Mouse (Mus musculus): ENCODE results near the gene Fam210b. TPM values are rescaled to one million over a fixed set of nuclear protein-coding genes. Genes with fewer than 3 reads are reported as not detected.

Gene Fam210b
- polyA plus RNA-seq, 1 experiment from 2014 or later, result 23.0 TPM

DNA sequence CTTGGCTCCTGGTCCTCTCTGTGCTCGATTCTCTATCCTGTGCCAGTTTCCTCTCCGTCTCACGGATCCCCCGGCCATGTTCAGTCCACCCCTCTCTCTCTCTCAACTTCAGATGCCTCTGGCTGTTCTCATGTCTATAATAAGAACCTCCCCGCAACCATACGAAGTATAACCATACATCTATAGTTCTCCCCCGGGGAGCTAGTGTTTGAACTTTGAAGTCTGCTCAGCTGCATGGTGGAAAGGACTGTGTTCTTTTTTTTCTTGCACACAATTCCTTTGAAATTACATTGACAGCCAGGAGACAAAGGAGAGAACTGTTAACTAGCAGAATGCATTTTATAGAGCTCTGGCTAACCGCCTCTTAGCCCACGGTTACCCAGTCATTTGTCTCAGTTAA lies 9.4 kb downstream of the Fam210b start:
- no peak for ATAC-seq (ENCODE audit: insufficient read depth, low FRiP score, low read depth)
- Histone ChIP-seq H3K4me2 (no peak overlapping the region), H3K9me3 (no peaks in the 10 kb centered on the region), H3K4me3 (replicated peaks) (no peak overlapping the region), H3K27me3 (replicated peaks) (no peaks in the 10 kb centered on the region), H3K36me3 (peaks cover 44% of the 10 kb centered on the region), H3K9ac (no peak overlapping the region), H3K4me1 (no peaks in the 10 kb centered on the region), H3K27ac (no peak overlapping the region)
- 75% methylated on average over 9 of the region's 9 CpGs for WGBS

DNA sequence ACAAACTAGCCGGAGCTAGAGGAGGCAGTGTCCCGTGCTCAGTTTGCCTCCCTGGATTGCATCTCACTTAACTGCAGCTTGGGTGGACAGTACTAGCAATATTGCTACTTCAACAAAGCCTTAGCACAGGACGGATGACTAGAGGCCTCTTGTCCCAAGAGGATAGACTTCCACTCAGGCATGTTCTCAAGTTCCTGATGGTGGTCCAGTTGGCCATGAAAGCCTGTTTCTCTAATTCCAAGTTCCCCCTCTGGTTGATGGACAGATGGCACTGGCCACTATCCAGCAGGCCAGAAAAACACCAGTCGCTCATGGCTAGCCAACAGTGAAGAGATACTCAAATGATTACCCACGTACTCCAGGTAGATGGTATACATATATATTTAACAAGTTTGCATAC lies 10.5 kb downstream of the Fam210b start:
- H3K9ac ChIP-seq, result no peak overlapping the region
- no peak overlapping the region for H3K27ac ChIP-seq
- no peak overlapping the region for H3K4me2 ChIP-seq
- ATAC-seq (ENCODE audit: insufficient read depth, low FRiP score, low read depth), result no peak
- WGBS, result 89% methylated on average over 5 of the region's 5 CpGs
- H3K36me3 ChIP-seq, result peaks cover 50% of the 10 kb centered on the region
- no peaks in the 10 kb centered on the region for H3K27me3 ChIP-seq (replicated peaks)
- no peaks in the 10 kb centered on the region for H3K9me3 ChIP-seq
- no peak overlapping the region for H3K4me3 ChIP-seq (replicated peaks)
- H3K4me1 ChIP-seq, result no peaks in the 10 kb centered on the region

DNA sequence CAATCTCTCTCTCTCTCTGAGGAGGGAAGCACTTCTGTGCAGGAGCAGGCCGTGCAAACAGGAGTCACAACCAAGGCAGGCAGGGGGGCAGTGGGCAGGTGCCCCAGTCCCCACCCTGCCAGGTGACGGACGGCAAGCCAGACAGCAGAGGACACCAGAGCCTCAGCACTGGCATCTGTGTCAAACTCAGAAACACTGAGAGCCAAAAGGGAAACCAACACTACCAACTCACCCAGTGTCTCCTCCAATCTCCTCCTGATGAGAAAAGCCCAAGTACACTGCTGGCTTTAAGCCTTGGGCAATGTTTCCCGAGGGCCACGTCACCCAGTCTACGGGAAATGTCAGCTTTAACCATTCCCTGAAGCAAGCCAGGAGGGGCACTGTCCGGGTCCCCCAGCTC lies 17.8 kb downstream of the Fam210b start:
- Histone ChIP-seq H3K36me3 (peaks cover 63% of the 10 kb centered on the region), H3K4me2 (no peak overlapping the region), H3K27ac (no peak overlapping the region), H3K4me1 (0 out of 2 replicates have a peak, but pooled peaks cover under 1% of the 10 kb centered on the region), H3K9ac (no peak overlapping the region), H3K27me3 (replicated peaks) (no peaks in the 10 kb centered on the region), H3K9me3 (no peaks in the 10 kb centered on the region), H3K4me3 (replicated peaks) (no peak overlapping the region)
- no peak for ATAC-seq (ENCODE audit: insufficient read depth, low FRiP score, low read depth)
- WGBS, result 86% methylated on average over 7 of the region's 7 CpGs

DNA sequence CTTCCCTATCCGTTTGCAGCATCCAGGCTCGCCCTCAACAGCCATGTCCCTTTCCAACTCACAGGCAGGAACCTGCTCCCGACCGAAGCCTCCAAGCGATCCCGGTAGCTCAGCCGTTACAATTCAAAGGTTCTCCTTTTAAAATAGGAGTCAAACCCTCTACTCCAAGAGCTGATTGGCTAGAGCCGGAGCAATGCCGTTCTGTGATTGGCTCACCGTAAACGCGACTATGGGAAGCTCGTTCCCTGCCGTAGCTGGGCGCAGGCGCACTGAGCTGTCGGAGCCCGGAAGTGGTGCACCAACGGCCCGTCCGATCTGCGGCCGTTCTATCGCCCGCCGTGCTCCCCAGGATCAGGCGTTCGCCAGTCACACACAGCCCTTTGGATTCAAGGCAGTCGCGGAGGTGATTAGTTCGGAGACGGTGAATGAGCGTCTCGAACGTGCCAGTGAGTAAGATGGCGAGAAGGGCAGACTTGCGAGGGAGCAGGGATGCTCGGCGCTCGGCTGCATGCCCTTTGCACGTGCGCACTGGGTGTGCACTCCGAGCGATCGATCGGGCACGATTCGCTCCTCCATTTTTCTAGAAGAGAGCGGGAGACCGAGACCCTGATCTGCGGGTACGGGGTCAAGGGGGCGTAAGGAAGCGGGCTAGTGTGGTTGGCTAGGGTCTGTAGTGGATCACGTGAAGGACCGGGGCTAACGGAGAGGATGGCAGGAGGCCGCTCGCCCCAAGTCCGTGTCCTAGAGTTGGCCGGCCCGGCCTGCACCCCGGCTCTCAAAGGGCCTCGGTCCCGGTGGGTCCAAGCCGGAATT lies 25.3 kb downstream of the Fam210b start, which contains the start of the genes Aurka and Cstf1:
Aurka (minus strand) TSS at position 125 of the 813 bp plus-strand sequence.
Cstf1 (plus strand) TSS at position 271 of the 813 bp plus-strand sequence.
- Histone ChIP-seq H3K27ac (peak within 1 kb of the TSS; percentile 88), H3K9me3 (no peaks in the 10 kb centered on the region), H3K4me1 (peaks cover 25% of the 10 kb centered on the region; the same call in 1 of the 2 replicates), H3K27me3 (replicated peaks) (no peaks in the 10 kb centered on the region), H3K4me3 (replicated peaks) (peak within 1 kb of the TSS; percentile 96), H3K4me2 (peak within 1 kb of the TSS; percentile 73), H3K9ac (peak within 1 kb of the TSS; percentile 94), H3K36me3 (peaks cover 29% of the 10 kb centered on the region)
- WGBS, result under 1% methylated on average over 66 of the region's 66 CpGs
- peak; percentile 97 for ATAC-seq (ENCODE audit: insufficient read depth, low FRiP score, low read depth)

DNA sequence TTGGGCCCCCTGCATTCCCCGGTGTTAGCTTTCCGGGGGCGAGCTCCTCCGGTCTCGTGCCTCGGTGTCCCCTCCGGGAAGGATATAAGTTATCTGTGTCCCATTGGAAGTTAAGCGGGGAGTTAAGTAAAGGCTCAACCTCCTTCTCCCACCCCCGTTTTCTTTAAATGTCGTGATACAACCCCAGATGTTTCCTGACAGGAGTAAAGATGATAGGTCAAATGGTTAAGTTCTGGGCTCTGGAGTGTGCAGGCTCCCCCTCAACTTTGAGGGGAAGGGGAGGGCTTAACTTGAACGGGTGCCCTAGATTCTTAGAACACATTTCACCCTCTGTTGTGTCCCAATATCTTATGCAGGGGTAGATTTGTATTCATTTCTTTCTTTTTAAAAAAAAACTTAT lies 25.9 kb downstream of the Fam210b start:
- under 1% methylated on average over 11 of the region's 11 CpGs for WGBS
- Histone ChIP-seq H3K9ac (peak overlapping the region; percentile 94), H3K27me3 (replicated peaks) (no peaks in the 10 kb centered on the region), H3K27ac (peak overlapping the region; percentile 88), H3K36me3 (peaks cover 36% of the 10 kb centered on the region), H3K4me2 (peak overlapping the region; percentile 73), H3K9me3 (no peaks in the 10 kb centered on the region), H3K4me3 (replicated peaks) (peak overlapping the region; percentile 96), H3K4me1 (peaks cover 25% of the 10 kb centered on the region; the same call in 1 of the 2 replicates)
- no peak for ATAC-seq (ENCODE audit: insufficient read depth, low FRiP score, low read depth)

DNA sequence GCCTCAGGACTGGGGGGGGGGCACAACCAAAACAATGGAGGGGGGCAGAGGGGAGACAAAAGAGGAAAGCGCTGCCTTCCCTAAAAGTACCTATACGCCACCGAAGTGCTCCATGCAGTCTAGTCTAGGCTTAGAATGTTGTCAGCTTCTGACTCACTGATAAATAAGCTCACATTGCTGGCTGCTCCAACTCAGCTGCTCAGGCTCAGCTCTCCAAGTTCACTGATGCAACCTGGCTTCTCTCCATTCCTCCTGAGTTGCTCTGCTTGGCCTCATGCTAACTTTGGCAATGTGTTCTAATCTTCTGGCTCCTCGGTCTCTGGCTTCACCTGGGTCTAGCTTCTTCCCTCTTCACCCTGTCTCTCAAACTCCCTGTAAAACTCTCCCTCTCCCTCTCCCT lies 31.2 kb downstream of the Fam210b start:
- Histone ChIP-seq H3K27ac (no peak overlapping the region), H3K36me3 (peaks cover 80% of the 10 kb centered on the region), H3K27me3 (replicated peaks) (no peaks in the 10 kb centered on the region), H3K9me3 (no peaks in the 10 kb centered on the region), H3K4me1 (peaks cover 6% of the 10 kb centered on the region; the same call in 1 of the 2 replicates), H3K4me3 (replicated peaks) (no peak overlapping the region), H3K9ac (no peak overlapping the region), H3K4me2 (no peak overlapping the region)
- 93% methylated on average over 4 of the region's 4 CpGs for WGBS
- ATAC-seq (ENCODE audit: insufficient read depth, low FRiP score, low read depth), result no peak

DNA sequence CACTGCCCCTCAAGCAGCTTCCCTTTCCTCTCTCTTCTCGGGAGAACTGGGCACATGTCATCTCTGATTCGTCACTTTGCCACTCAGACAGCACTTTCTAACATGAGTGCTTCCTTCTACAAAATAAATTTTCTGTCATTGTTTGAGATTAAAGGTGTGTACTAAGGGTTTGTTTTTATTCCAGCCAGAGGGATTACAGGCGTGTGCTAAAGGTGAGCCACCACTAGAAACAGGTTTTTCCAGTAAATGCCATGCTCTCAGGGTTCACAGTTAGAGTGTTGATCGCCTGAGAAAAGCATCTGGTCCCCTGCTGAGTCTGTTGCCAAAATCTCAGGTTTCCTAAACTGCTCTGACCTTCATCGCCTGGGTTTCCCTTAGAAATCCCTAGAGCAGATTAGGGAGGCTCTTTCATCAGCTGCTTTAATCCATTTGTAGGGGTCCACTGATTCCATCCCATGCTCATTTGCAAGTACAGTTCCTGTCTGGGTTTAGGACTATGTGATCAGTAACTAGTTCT lies 31.7 kb downstream of the Fam210b start:
- Histone ChIP-seq H3K27ac (0 out of 2 replicates have a peak overlapping the region, but pooled peaks have one; percentile 11), H3K4me3 (replicated peaks) (no peak overlapping the region), H3K4me1 (peaks cover 1% of the 10 kb centered on the region; the same call in 1 of the 2 replicates), H3K36me3 (peaks cover 82% of the 10 kb centered on the region), H3K9ac (no peak overlapping the region), H3K4me2 (no peak overlapping the region), H3K9me3 (no peaks in the 10 kb centered on the region), H3K27me3 (replicated peaks) (no peaks in the 10 kb centered on the region)
- ATAC-seq (ENCODE audit: insufficient read depth, low FRiP score, low read depth), result peak; percentile 70; the same call in 1 of the 2 replicates
- WGBS, result 57% methylated on average over 5 of the region's 5 CpGs

DNA sequence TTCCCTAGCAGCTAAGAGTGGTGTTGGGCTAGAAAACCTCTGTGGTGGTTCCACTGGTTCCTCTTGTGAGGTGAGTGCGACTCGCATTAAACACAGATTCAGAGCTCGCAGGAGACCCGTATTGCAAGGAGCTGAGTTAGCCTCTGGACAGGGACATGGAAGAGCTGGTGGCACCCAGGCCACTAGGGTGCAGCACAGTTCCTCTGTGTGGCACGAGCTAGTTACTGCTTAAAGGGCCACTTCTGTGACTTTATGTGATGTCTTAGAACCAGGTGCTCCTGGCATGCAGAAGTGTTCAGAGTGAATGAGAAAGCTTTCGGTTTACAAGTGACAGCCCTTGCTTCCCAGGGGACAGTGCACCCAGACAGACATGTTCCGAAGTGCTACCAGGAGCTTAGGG lies 33.0 kb downstream of the Fam210b start:
- H3K4me3 ChIP-seq (replicated peaks), result no peak overlapping the region
- H3K4me1 ChIP-seq, result no peaks in the 10 kb centered on the region
- H3K9ac ChIP-seq, result no peak overlapping the region
- no peaks in the 10 kb centered on the region for H3K9me3 ChIP-seq
- 66% methylated on average over 7 of the region's 7 CpGs for WGBS
- H3K36me3 ChIP-seq, result peaks cover 78% of the 10 kb centered on the region
- H3K27ac ChIP-seq, result no peak overlapping the region
- H3K27me3 ChIP-seq (replicated peaks), result no peaks in the 10 kb centered on the region
- ATAC-seq (ENCODE audit: insufficient read depth, low FRiP score, low read depth), result no peak
- H3K4me2 ChIP-seq, result no peak overlapping the region

DNA sequence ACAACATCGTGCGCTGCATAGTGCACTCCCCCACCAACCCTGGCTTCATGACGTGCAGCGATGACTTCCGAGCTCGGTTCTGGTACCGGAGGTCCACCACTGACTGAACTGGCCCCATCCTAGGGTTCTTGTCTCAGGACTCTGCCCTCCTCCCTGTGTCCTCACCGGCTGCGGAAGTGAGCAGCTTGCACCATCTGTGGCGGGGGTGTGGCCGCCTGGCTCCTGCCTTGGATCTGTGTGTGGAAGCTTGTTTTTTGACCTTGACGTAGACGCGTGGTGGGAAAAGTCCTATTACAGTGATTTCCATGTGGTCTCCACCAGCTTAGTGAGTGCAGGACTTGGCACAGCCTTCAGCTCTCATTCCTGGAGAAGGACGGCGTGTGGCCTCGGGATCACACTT lies 35.1 kb downstream of the Fam210b start:
- Histone ChIP-seq H3K9me3 (no peaks in the 10 kb centered on the region), H3K27me3 (replicated peaks) (no peaks in the 10 kb centered on the region), H3K36me3 (peaks cover 58% of the 10 kb centered on the region), H3K4me3 (replicated peaks) (no peak overlapping the region), H3K9ac (no peak overlapping the region), H3K27ac (no peak overlapping the region), H3K4me1 (no peaks in the 10 kb centered on the region), H3K4me2 (no peak overlapping the region)
- no peak for ATAC-seq (ENCODE audit: insufficient read depth, low FRiP score, low read depth)
- 94% methylated on average over 17 of the region's 17 CpGs for WGBS

DNA sequence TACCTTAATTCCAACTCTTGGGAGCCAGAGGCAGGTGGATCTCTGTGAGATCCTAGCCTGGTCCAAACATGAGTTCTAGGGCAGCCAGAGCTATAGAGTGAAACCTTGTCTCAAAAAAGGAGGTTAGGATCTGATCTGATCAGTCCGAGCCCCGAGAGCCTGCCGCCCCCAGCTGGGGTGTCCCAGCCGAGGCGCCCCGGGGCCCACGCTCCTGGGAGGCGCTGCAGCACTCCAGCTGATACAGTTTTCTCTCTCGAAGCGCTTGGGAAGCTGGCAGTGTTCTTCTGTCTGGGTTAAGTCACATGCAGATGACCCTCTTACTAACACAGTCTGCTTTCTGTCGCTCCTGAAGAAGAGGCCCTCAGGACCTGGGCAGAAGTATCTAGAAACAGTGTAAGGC lies 36.0 kb downstream of the Fam210b start:
- Histone ChIP-seq H3K27me3 (replicated peaks) (no peaks in the 10 kb centered on the region), H3K4me1 (no peaks in the 10 kb centered on the region), H3K4me2 (no peak overlapping the region), H3K36me3 (peaks cover 49% of the 10 kb centered on the region), H3K9me3 (no peaks in the 10 kb centered on the region), H3K27ac (no peak overlapping the region), H3K4me3 (replicated peaks) (no peak overlapping the region), H3K9ac (no peak overlapping the region)
- 95% methylated on average over 11 of the region's 11 CpGs for WGBS
- ATAC-seq (ENCODE audit: insufficient read depth, low FRiP score, low read depth), result no peak

DNA sequence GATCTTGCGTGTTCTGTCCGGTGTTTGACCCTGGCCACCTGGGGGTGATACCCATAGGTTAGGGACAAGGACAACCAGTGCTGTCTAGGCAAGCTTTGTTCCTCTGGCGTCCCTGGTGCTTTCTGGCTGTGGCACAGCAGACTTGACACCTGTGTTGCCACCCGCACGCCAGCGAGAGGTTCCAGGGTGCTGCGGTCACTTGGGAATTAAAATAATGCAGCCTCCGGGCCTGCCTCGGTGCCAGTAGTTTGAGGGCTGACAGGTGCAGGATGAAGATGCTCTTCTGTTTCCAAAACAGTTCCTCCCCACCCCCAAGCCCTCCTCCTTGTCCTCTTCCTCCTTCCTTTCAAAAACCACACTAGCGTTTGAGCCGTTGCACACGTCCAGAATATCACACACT lies 36.5 kb downstream of the Fam210b start:
- H3K9ac ChIP-seq, result no peak overlapping the region

DNA sequence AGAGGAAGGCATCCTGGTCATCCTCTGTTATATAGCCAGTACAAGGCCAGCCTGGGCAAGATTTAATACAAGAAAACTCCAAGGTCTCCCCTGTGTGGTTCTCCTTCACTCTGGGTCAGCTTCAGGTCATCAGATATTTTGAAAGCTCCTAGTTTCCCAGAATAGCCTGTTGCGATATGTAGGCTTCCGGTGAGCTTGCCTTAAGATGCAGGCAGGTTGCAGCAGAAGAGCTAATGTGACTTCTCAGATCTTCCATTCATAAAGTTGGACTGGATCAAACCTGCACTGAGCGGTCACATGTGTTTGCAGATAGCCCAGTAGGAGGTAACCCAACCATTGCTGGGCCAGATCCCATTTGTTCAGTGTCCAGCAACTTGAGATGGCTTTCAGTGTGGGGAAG lies 39.4 kb downstream of the Fam210b start:
- no peak for ATAC-seq (ENCODE audit: insufficient read depth, low FRiP score, low read depth)

More for the DNA sequence above, 36.5 kb downstream of the Fam210b start:
- ATAC-seq (ENCODE audit: insufficient read depth, low FRiP score, low read depth), result no peak
- Histone ChIP-seq H3K4me1 (no peaks in the 10 kb centered on the region), H3K36me3 (peaks cover 46% of the 10 kb centered on the region), H3K27ac (no peak overlapping the region), H3K27me3 (replicated peaks) (no peaks in the 10 kb centered on the region), H3K4me2 (no peak overlapping the region), H3K9me3 (no peaks in the 10 kb centered on the region), H3K4me3 (replicated peaks) (no peak overlapping the region)
- 87% methylated on average over 12 of the region's 12 CpGs for WGBS

More for the DNA sequence above, 39.4 kb downstream of the Fam210b start:
- H3K4me2 ChIP-seq, result no peak overlapping the region
- H3K36me3 ChIP-seq, result peaks cover 20% of the 10 kb centered on the region
- no peak overlapping the region for H3K4me3 ChIP-seq (replicated peaks)
- no peak overlapping the region for H3K27ac ChIP-seq
- 86% methylated on average over 3 of the region's 3 CpGs for WGBS
- no peaks in the 10 kb centered on the region for H3K4me1 ChIP-seq
- no peak overlapping the region for H3K9ac ChIP-seq
- no peaks in the 10 kb centered on the region for H3K9me3 ChIP-seq
- H3K27me3 ChIP-seq (replicated peaks), result no peaks in the 10 kb centered on the region
